Mouse (Mus musculus) neural tube, embryonic 14.5 days (tissue): ENCODE results near the gene Rbm4. TPM values are rescaled to one million over a fixed set of nuclear protein-coding genes. Genes with fewer than 3 reads are reported as not detected.

Experiments
- ATAC-seq: fragments of 200-750 bp; cut with Nextera tagmentation; 2 replicates; pipeline ENCODE4 v1.8.0; 2017; ENCODE audit warnings: low read depth, mild to moderate bottlenecking, moderate TSS enrichment, moderate library complexity
- H3K27ac ChIP-seq: fragments of 300-500 bp; sonication (generic); 2 replicates; pipeline ENCODE4 v1.5.1; 2014; ENCODE audit warnings: low read depth, mild to moderate bottlenecking, control low read depth, low read length, moderate library complexity, mixed read lengths
- H3K27me3 ChIP-seq: fragments of 300-500 bp; sonication (generic); 2 replicates; pipeline ENCODE4 v1.6.1; 2014; ENCODE audit warnings: low read length; ENCODE audit not compliant: control insufficient read depth, insufficient read depth
- H3K36me3 ChIP-seq: fragments of 300-500 bp; sonication (generic); 2 replicates; pipeline ENCODE4 v1.6.1; 2014; ENCODE audit warnings: low read length, mixed read lengths; ENCODE audit not compliant: control insufficient read depth, insufficient read depth
- H3K4me1 ChIP-seq: fragments of 300-500 bp; sonication (generic); 2 replicates; pipeline ENCODE4 v1.6.1; 2014; ENCODE audit warnings: low read length; ENCODE audit not compliant: control insufficient read depth, insufficient read depth
- H3K4me2 ChIP-seq: fragments of 300-500 bp; sonication (generic); 2 replicates; pipeline ENCODE4 v1.6.1; 2014; ENCODE audit warnings: mild to moderate bottlenecking, low read depth, low read length, control low read depth
- H3K4me3 ChIP-seq: fragments of 300-500 bp; sonication (generic); 2 replicates; pipeline ENCODE4 v1.5.1; 2014; ENCODE audit warnings: low read depth, low read length, control low read depth, mixed read lengths
- H3K9ac ChIP-seq: fragments of 300-500 bp; sonication (generic); replicated peaks from 2 replicates; pipeline ENCODE4 v1.6.1; 2014; ENCODE audit warnings: low read depth, mild to moderate bottlenecking, control low read depth, low read length, mixed read lengths
- H3K9me3 ChIP-seq: fragments of 300-500 bp; sonication (generic); 2 replicates; pipeline ENCODE4 v1.6.1; 2016; ENCODE audit warnings: low read length; ENCODE audit not compliant: control insufficient read depth
- WGBS: fragments of 180-500 bp; shearing (Covaris S2); extraction: QIAGEN DNeasy Blood & Tissue Kit; methylation state at CpG from one replicate; pipeline ENCODE4 v1.1.7; 2014; 5-methylcytosine and 5-hydroxymethylcytosine counted together
- polyA plus RNA-seq: library from polyadenylated mRNA; unstranded; fragments of >200 nt; fragmentation: Nextera tagmentation; extraction: Ambion mirVana; gene quantifications from 2 replicates; pipeline ENCODE4 v1.2.1, GENCODE M21; 2014

Gene Rbm4
- polyA plus RNA-seq, 1 experiment from 2014 or later = 81.1 TPM

- WGBS = 88% methylated on average over 10 of the region's 10 CpGs
- no peak overlapping the region for H3K4me3 ChIP-seq
- H3K27me3 ChIP-seq = no peaks in the 10 kb centered on the region
- H3K4me2 ChIP-seq = no peak overlapping the region
- ATAC-seq = no peak
- H3K27ac ChIP-seq = no peak overlapping the region
- no peaks in the 10 kb centered on the region for H3K9me3 ChIP-seq
- no peaks in the 10 kb centered on the region for H3K4me1 ChIP-seq
- no peak overlapping the region for H3K9ac ChIP-seq
- peaks cover 88% of the 10 kb centered on the region for H3K36me3 ChIP-seq
Observed at GRCm38 (mm10) chr19:4748493-4748892, 45.2 kb downstream of the Rbm4 start.

GRCm38 (mm10) chr19:4747631-4748312 is 45.9 kb downstream of the Rbm4 start:
- Histone ChIP-seq H3K9ac (no peak overlapping the region), H3K4me3 (no peak overlapping the region), H3K27me3 (no peaks in the 10 kb centered on the region), H3K4me2 (no peak overlapping the region), H3K27ac (no peak overlapping the region), H3K36me3 (peaks cover 82% of the 10 kb centered on the region), H3K4me1 (no peaks in the 10 kb centered on the region), H3K9me3 (no peaks in the 10 kb centered on the region)
- ATAC-seq = no peak
- WGBS = 92% methylated on average over 9 of the region's 9 CpGs

GRCm38 (mm10) chr19:4746611-4747010 is 47.1 kb downstream of the Rbm4 start:
- 89% methylated on average over 14 of the region's 14 CpGs for WGBS
- Histone ChIP-seq H3K9me3 (no peaks in the 10 kb centered on the region), H3K9ac (no peak overlapping the region), H3K4me2 (no peak overlapping the region), H3K4me3 (no peak overlapping the region), H3K4me1 (no peaks in the 10 kb centered on the region), H3K27ac (no peak overlapping the region), H3K36me3 (peaks cover 83% of the 10 kb centered on the region), H3K27me3 (no peaks in the 10 kb centered on the region)
- no peak for ATAC-seq

GRCm38 (mm10) chr19:4745681-4746080 is 48.0 kb downstream of the Rbm4 start:
- peaks cover 85% of the 10 kb centered on the region for H3K36me3 ChIP-seq
- H3K4me2 ChIP-seq = no peak overlapping the region
- H3K27me3 ChIP-seq = no peaks in the 10 kb centered on the region
- H3K9ac ChIP-seq = no peak overlapping the region
- 94% methylated on average over 10 of the region's 10 CpGs for WGBS
- H3K4me3 ChIP-seq = no peak overlapping the region
- H3K27ac ChIP-seq = no peak overlapping the region
- no peak for ATAC-seq
- no peaks in the 10 kb centered on the region for H3K9me3 ChIP-seq
- no peaks in the 10 kb centered on the region for H3K4me1 ChIP-seq

GRCm38 (mm10) chr19:4745057-4745456 is 48.6 kb downstream of the Rbm4 start:
- no peak for ATAC-seq
- H3K9ac ChIP-seq = no peak overlapping the region

GRCm38 (mm10) chr19:4744026-4744425 is 49.7 kb downstream of the Rbm4 start:
- Histone ChIP-seq H3K27ac (no peak overlapping the region), H3K4me1 (no peaks in the 10 kb centered on the region), H3K9me3 (no peaks in the 10 kb centered on the region), H3K36me3 (peaks cover 85% of the 10 kb centered on the region), H3K9ac (no peak overlapping the region), H3K27me3 (no peaks in the 10 kb centered on the region), H3K4me2 (no peak overlapping the region), H3K4me3 (no peak overlapping the region)
- ATAC-seq = no peak
- WGBS = 85% methylated on average over 14 of the region's 14 CpGs

More at GRCm38 (mm10) chr19:4745057-4745456, 48.6 kb downstream of the Rbm4 start:
- 66% methylated on average over 9 of the region's 9 CpGs for WGBS
- H3K9me3 ChIP-seq = no peaks in the 10 kb centered on the region
- no peaks in the 10 kb centered on the region for H3K27me3 ChIP-seq
- H3K27ac ChIP-seq = no peak overlapping the region
- no peak overlapping the region for H3K4me3 ChIP-seq
- H3K4me1 ChIP-seq = no peaks in the 10 kb centered on the region
- H3K4me2 ChIP-seq = no peak overlapping the region
- peaks cover 85% of the 10 kb centered on the region for H3K36me3 ChIP-seq

- H3K27me3 ChIP-seq = no peaks in the 10 kb centered on the region
- no peak overlapping the region for H3K4me3 ChIP-seq
- H3K27ac ChIP-seq = no peak overlapping the region
- no peak overlapping the region for H3K4me2 ChIP-seq
- H3K36me3 ChIP-seq = peaks cover 83% of the 10 kb centered on the region
- H3K9ac ChIP-seq = no peak overlapping the region
- no peaks in the 10 kb centered on the region for H3K4me1 ChIP-seq
- no peak for ATAC-seq
- WGBS = 42% methylated on average over 5 of the region's 5 CpGs
- no peaks in the 10 kb centered on the region for H3K9me3 ChIP-seq
Observed at GRCm38 (mm10) chr19:4743524-4743923, 50.2 kb downstream of the Rbm4 start.

- Histone ChIP-seq H3K4me2 (no peak overlapping the region), H3K4me1 (no peaks in the 10 kb centered on the region), H3K27me3 (no peaks in the 10 kb centered on the region), H3K9ac (no peak overlapping the region), H3K36me3 (peaks cover 84% of the 10 kb centered on the region), H3K4me3 (no peak overlapping the region), H3K27ac (no peak overlapping the region), H3K9me3 (no peaks in the 10 kb centered on the region)
- no peak for ATAC-seq
- 94% methylated on average over 6 of the region's 6 CpGs for WGBS
Observed at GRCm38 (mm10) chr19:4742229-4742628, 51.5 kb downstream of the Rbm4 start.

- Histone ChIP-seq H3K27ac (no peak overlapping the region), H3K9me3 (no peaks in the 10 kb centered on the region), H3K36me3 (peaks cover 78% of the 10 kb centered on the region), H3K4me1 (no peaks in the 10 kb centered on the region), H3K9ac (no peak overlapping the region), H3K4me2 (no peak overlapping the region), H3K4me3 (no peak overlapping the region), H3K27me3 (no peaks in the 10 kb centered on the region)
- ATAC-seq = no peak
- WGBS = 91% methylated on average over 10 of the region's 10 CpGs
Observed at GRCm38 (mm10) chr19:4741482-4741881, 52.2 kb downstream of the Rbm4 start.
